Mouse (Mus musculus): ENCODE data around the gene Mrps10.

- TF ChIP-seq CTCF (IDR thresholded peaks at IDR 0.05; ENCODE audit: low read depth, low read length) (peak; percentile 87), TAL1 (conservative IDR thresholded peaks at IDR 0.05; ENCODE audit: low read depth, low read length) (no peak), GATA1 (IDR thresholded peaks at IDR 0.05; ENCODE audit: borderline replicate concordance, low read length) (no peak)
These were observed 2.8 kb downstream of the Mrps10 start for GRCm38 (mm10) chr17:47371451-47371850.
